Mouse (Mus musculus) testis, adult 2 months (tissue): ENCODE data around the gene Zbtb42. TPM values are rescaled to one million over a fixed set of nuclear protein-coding genes. Genes with fewer than 3 reads are reported as not detected.

Experiments used
- H3K27ac ChIP-seq: fragments of 200-500 bp; 2 replicates; pipeline ENCODE4 v1.5.1; 2012; ENCODE audit warnings: low read depth, low read length; ENCODE audit not compliant: control insufficient read depth, insufficient read depth
- H3K27me3 ChIP-seq: fragments of 200-500 bp; 2 replicates; pipeline ENCODE4 v1.6.1; 2012; ENCODE audit warnings: mild to moderate bottlenecking, low read length, moderate library complexity; ENCODE audit not compliant: control insufficient read depth, insufficient read depth
- H3K36me3 ChIP-seq: fragments of 200-500 bp; 2 replicates; pipeline ENCODE4 v1.6.1; 2012; ENCODE audit warnings: mild to moderate bottlenecking, low read length; ENCODE audit not compliant: control insufficient read depth, insufficient read depth
- H3K4me1 ChIP-seq: fragments of 200-500 bp; 2 replicates; pipeline ENCODE4 v1.6.1; 2012; ENCODE audit warnings: low read length; ENCODE audit not compliant: control insufficient read depth, insufficient read depth
- H3K4me3 ChIP-seq: fragments of 200-500 bp; 2 replicates; pipeline ENCODE4 v1.5.1; 2012; ENCODE audit warnings: low read depth, mild to moderate bottlenecking, low read length, moderate library complexity, mixed read lengths; ENCODE audit not compliant: control insufficient read depth
- CTCF ChIP-seq: fragments of 200-500 bp; IDR thresholded peaks from 2 replicates; pipeline ENCODE4 v1.5.1; 2012; ENCODE audit warnings: low read depth, mild to moderate bottlenecking, inconsistent platforms, low read length, moderate library complexity; ENCODE audit not compliant: control insufficient read depth, insufficient read depth, insufficient replicate concordance
- POLR2A ChIP-seq: fragments of 200-500 bp; IDR thresholded peaks from 2 replicates; pipeline ENCODE4 v1.6.1; 2012; ENCODE audit warnings: low read depth, mild to moderate bottlenecking, inconsistent platforms, low read length, moderate library complexity; ENCODE audit not compliant: control insufficient read depth
- polyA plus RNA-seq: library from polyadenylated mRNA; depleted of rRNA; stranded (reverse); fragments of >200 nt; gene quantifications from 2 replicates; pipeline ENCODE4 v1.2.3, GENCODE M21; 2012

The Zbtb42 gene
- polyA plus RNA-seq, 1 experiment = 49.9 TPM

DNA sequence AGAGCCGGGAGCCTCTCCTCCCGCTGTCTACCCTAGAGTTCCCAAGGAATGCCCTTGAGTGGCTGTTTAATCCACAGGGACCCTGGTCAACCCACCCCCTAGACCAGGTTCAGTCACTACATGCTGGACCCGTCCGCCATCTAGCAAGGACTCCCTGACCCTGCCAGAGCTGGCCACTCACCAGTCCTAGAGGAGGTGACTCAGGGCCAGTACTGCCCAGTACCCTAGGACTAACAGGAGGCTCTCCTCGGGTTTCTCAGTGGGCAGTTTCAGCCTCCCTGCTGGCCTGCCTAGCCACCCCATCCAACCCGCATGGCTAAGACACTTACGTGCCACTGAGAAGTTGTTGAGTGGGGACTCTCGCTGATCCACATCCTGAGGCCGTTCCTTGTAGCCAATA is 16.8 kb upstream of the Zbtb42 start:
- Histone ChIP-seq H3K4me1 (no peaks in the 10 kb centered on the region), H3K27me3 (no peaks in the 10 kb centered on the region), H3K27ac (no peak overlapping the region), H3K36me3 (no peaks in the 10 kb centered on the region), H3K4me3 (no peak overlapping the region)
- TF ChIP-seq CTCF (no peak), POLR2A (no peak)

GRCm38 (mm10) chr12:112663303-112663702 is 15.3 kb upstream of the Zbtb42 start:
- H3K27ac ChIP-seq = no peak overlapping the region
- H3K27me3 ChIP-seq = no peaks in the 10 kb centered on the region
- no peaks in the 10 kb centered on the region for H3K36me3 ChIP-seq
- TF ChIP-seq CTCF (no peak), POLR2A (no peak)
- no peak overlapping the region for H3K4me3 ChIP-seq
- no peaks in the 10 kb centered on the region for H3K4me1 ChIP-seq

DNA sequence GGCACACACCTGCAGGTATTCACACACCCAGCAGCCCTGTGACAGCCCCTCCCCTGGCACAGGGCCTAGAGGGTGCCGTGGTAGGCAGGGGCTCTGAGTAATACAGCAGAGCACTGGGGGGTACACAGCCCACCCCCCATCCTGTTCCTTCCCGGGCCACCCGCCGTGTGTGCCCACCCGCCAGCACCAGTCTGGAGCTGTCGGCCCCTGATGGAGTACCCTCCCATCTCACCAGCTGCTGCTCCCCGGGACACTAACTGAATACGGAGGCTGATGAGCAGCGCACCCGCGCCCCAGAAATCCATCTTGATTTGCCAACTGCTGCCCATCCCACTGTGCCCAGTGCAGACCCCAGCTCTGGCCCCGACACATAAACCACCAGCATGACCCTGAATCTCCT is 14.9 kb upstream of the Zbtb42 start:
- Histone ChIP-seq H3K27me3 (no peaks in the 10 kb centered on the region), H3K27ac (no peak overlapping the region), H3K4me3 (no peak overlapping the region), H3K36me3 (no peaks in the 10 kb centered on the region), H3K4me1 (no peaks in the 10 kb centered on the region)
- no peak for TF ChIP-seq CTCF
- TF ChIP-seq POLR2A = no peak

DNA sequence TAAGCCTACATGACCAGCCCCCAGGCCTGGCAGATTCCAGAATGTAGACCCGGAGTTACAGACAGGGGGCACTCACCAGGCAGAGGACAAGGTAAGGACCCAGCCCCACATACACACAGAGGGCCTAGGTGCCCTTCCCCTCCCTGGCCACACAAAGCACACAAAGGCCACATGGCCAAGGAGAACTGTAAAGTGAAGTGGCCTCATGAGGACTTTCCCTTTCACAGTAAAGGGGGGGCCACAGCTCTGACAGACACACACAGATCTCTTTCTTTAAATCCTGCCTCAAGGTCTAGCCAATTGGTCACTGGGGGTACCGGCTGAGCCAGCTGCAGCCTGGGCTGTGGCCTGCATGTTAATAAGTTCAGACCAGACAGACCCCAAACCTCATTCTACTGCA is 14.5 kb upstream of the Zbtb42 start:
- Histone ChIP-seq H3K36me3 (no peaks in the 10 kb centered on the region), H3K4me1 (no peaks in the 10 kb centered on the region)

DNA sequence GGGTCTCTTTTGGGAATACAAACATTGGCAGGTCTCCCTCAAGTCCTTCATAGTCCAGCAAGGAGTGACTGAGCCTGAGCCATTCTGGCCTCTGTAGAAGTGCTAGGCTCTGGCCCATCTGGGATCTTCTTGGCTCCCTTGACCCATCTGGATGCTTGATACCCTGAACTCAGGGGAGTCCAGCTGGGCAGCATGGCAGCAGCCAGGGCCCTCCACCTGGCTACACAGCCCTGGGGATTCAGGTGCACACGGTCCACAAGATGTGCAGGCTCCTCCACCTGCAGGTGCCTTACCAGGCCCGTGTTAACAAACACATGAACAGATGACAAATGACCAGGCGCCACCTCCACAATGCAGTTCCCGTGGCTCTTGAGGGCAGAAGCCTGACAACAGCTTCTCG is 14.0 kb upstream of the Zbtb42 start:
- Histone ChIP-seq H3K4me3 (no peak overlapping the region), H3K4me1 (no peaks in the 10 kb centered on the region), H3K36me3 (no peaks in the 10 kb centered on the region), H3K27me3 (no peaks in the 10 kb centered on the region), H3K27ac (no peak overlapping the region)
- no peak for TF ChIP-seq CTCF
- TF ChIP-seq POLR2A = no peak

More for the DNA sequence above, 14.5 kb upstream of the Zbtb42 start:
- TF ChIP-seq POLR2A (no peak), CTCF (no peak)
- H3K27me3 ChIP-seq = no peaks in the 10 kb centered on the region
- no peak overlapping the region for H3K27ac ChIP-seq
- H3K4me3 ChIP-seq = no peak overlapping the region

- TF ChIP-seq POLR2A = no peak
- no peak for TF ChIP-seq CTCF
- Histone ChIP-seq H3K4me3 (no peak overlapping the region), H3K36me3 (no peaks in the 10 kb centered on the region), H3K27ac (no peak overlapping the region), H3K4me1 (no peaks in the 10 kb centered on the region), H3K27me3 (no peaks in the 10 kb centered on the region)
These were observed 13.2 kb upstream of the Zbtb42 start for GRCm38 (mm10) chr12:112665445-112665844.

GRCm38 (mm10) chr12:112665881-112666544 is 12.6 kb upstream of the Zbtb42 start:
- Histone ChIP-seq H3K4me3 (no peak overlapping the region), H3K27me3 (no peaks in the 10 kb centered on the region), H3K27ac (no peak overlapping the region), H3K4me1 (no peaks in the 10 kb centered on the region; the same call in 1 of the 2 replicates), H3K36me3 (no peaks in the 10 kb centered on the region)
- TF ChIP-seq CTCF (no peak), POLR2A (no peak)

GRCm38 (mm10) chr12:112667619-112668297 is 10.9 kb upstream of the Zbtb42 start:
- TF ChIP-seq CTCF (no peak), POLR2A (no peak)
- Histone ChIP-seq H3K27me3 (no peaks in the 10 kb centered on the region), H3K27ac (no peak overlapping the region), H3K4me1 (peaks cover 3% of the 10 kb centered on the region), H3K4me3 (no peak overlapping the region), H3K36me3 (no peaks in the 10 kb centered on the region)
